Mouse (Mus musculus): ENCODE measurements around the gene Slc35c1. TPM values are rescaled to one million over a fixed set of nuclear protein-coding genes. Genes with fewer than 3 reads are reported as not detected.
A peak's percentile ranks its signal among the peaks of the same experiment; 100 is the strongest.
"Not testable (repeated sequence)": the region's sequence is repeated elsewhere in the genome, so short reads cannot be mapped to it uniquely, and the experiment has no call there.

The Slc35c1 gene
- total RNA-seq (2021) = 10 to 100 TPM; 13.3 to 14.5 TPM

DNA sequence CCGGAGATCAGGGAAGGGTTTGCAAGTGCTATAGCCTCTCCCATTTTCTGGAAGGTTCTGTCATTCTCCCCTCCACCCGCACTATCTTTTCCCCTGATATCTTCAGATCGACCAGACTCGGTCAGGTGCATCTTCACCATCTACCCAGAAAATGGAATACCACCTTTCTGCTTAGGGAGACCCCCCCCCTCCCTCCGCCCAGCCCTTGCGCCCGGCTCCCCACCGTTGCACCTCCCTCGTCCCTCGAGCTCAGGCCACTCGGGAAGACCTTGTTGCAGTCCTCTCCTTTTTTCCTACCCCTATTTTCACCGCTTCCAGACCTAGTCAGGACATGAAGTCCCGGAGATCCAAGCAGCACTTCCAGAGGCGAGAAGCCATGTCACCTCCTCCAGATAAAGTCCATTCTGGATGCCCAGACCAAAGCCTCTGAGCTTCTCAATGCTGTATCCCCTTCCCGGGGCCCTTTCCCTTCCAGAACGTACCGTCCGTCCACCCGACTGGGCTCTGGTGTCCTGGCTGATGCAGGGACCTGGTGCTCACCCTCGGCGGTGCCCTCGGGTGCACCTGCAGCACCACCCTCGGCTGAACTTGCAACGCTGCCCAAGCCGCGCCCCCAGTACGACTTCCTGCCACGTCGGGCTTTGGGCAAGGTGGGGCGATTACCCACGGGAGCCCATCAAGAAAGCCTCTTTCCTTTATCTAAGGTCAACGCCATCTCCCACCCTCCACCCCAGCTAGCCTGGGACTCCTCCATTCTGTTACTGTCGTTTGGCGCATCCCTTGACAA lies at the start of gene Slc35c1:
Gene Slc35c1, minus strand, starts transcription at position 618 of the 787 bp plus-strand sequence.
- no peak for DNase-seq

DNA sequence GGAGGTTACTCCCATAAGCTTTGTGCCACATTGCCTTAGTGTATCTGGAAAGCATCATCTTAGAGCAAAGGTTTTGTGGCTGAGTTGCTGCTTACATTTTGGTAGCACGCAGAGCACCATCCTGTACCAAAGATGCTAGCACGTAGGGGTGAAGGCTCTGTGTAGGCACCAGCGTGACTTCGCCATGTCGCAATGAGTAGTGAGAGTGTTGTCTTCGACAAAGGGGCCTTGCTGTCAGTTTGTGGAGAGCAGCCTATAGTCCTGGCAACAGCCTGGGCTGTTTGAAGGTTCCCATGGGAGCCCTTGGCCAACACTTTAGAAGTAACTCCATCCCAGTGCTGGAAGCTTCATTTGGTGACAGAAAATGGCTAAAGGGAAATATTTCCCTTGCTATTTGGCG lies 45.0 kb upstream of the Slc35c1 start:
- no peak for DNase-seq

DNA sequence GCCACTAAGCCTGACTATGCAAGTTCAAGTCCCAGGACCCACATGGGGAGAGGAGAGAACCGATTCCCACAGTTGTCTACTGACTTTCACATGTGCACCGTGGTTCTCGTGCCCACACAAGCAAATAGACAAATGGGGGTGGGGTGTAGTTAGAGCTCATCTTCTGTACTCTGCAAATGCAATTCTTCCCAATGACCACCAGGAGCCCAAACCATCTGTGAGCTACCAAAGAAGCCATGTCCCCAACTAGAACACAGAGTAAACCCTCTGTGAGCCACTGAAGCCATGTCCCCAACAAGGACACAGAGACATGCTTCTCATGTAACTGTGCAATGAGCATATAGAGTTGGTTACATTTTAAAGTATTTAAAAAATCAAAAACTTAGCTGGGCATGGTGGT lies 43.1 kb upstream of the Slc35c1 start:
- DNase-seq = no peak

DNA sequence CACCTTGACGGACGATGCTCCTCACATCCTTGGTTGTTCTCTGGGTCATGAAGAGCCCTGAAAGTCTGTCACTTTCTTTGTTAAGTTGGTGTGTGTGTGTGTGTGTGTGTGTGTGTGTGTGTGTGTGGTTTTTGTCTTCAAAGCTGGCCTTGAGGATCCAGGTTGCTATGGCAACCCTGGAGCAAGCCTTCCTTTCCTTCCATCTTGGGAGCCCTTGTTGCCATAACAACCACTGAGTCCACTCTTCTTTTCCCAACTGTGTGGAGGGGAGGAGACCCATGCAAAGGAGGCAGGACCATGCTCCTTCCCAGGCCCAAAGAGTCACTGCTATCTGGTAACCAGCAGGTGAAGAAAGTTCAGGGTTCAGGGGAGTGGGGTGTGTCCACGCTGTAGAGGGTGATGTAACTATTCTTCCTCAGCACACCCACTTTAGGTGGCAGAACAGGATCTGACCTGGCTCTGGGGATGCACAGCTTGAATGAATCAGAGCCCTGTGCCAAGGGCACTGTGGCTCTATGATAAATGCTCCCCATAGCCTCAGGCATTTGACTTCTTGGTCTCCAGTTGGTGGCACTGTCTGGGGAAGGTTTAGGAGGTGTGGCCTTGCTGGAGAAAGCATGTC lies 39.5 kb upstream of the Slc35c1 start:
- no peak for DNase-seq

DNA sequence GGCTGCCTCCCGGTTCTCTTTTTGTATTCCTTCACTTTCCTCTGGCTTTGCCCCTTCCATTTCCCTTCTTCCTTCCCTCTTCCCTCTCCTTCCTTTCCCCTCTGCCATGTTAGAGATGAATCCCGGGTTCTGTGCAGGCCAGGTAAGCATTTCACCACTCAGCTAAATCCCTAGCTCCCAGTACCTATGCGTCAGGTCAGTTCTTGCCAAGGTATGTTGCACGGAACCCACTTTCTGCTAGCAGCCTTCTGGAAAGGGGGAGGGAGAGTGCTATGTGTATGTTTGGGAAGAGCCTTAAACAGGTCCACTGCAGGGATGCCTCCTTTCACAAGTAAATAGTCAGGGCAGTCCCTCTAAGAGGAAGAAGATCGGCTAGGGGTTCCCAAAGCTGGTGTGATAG lies 36.8 kb upstream of the Slc35c1 start:
- DNase-seq = no peak

DNA sequence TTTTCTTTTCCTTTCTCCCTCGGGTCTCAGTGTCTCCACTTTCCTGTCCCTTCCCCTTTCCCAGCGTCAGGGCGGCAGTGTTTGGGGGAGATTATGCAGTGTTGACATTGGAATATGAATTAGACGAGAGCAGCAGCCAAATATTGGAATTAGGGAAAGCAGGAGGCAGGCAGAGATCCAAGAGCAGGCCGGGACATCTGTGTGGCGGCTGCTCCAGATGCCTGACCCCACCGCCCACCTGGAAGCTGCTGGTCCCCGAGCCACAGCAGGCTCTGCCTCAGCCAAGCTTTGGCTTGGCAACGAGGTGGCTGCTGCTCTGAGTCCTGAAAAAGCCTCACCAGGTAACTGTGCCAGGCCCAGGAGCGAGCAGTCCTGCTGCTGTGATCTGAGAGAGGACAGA lies 36.3 kb upstream of the Slc35c1 start:
- no peak for DNase-seq

DNA sequence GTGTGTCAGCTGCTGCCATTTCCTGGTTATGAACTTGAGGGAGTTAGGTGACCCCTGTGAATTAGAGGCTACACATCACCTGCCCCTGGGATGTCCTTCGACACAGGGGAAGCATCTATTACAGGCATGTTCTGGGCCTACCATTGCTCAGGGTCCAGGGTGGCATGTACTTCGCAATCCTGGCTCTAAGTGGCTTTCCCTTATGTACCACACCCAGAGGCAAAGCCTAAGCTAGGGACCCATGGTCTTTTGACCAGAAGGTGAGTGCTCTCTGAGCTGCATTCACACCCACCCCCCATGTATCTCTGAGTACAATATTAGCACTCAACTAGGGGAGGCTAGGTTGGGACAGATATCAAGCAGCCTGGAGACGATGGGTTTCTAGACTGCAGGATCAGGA lies 34.6 kb upstream of the Slc35c1 start:
- no peak for DNase-seq

DNA sequence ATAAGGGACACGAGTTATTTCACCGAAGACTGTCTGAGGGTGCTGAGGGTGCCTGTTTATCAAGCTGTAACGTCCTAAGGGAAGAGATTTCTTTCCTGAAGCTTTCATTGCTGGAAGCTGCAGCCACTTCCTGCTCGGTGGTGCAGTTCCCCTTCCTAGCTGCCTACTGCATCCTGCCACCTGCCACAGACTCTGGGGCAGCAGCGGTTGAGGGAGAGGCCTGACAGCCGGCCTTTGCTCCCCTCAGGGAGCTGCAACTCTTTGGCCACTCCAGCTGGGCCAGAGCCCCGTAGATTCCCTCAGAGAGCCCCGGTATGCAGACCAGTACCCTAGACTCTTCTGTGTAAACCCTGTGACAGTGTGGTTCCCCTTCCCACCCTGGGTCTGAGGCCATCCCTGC lies 34.1 kb upstream of the Slc35c1 start:
- DNase-seq = no peak

DNA sequence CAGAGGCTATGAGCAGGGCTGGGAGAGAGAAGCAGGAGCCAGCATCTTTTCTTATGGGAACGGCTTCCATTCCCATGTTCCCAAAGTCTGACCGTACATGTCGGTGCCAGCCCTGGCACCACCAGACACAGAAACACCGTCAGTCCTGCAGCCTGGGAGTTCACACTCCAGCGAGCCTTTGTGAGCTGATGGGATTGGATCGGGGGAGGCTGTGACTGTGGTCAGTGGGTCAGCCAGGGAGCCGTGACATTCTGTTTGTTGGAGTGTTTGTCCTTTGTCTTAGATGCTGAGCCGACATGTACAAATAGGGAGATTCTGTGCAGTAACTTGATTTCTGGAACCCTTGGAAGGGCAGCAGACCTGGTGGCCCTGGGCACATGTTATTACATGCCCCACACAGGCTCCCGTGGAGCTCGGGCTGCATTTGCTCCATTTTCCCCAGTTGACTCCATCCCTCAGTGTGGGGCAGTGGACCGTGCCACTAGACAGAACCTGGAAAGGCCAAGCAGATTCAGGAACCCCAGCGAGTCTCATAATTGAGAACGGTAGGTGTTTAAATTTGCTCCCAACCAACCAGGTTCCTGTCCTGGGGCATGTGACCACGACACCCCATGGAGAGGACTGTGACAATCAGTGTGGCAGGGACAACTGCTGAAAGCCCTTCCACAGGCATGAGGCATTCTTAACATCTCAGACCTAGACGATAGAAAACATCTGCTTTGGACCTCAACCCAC lies 33.5 kb upstream of the Slc35c1 start:
- no peak for DNase-seq

DNA sequence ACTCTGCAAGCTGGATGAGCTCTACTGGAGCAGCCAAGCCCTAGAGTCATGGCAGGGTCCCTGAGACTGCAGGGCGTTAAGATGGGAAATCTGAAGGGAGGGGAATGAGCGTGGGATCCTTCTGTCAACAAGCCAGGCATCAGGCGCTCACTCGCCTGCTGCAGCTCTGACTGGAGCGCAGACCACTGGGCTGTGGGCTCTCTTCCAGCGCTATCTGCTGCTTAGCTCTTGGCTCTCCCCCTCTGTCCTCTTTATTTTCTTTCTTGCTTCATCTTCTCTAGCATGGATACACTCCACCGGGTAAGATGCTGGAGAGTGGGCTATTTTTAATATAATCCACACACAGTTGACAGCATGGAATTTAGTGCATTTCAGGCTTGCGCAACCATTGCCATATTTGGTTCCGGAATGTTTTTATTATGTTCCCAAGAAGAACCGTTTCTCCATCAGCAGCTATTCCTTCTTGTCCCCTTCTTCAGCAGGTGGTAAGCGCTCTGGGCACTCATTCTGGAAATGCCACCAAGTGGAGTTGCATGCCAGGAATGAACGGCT lies 31.7 kb upstream of the Slc35c1 start:
- DNase-seq = peak in 1 of 2 experiments; percentile 41

DNA sequence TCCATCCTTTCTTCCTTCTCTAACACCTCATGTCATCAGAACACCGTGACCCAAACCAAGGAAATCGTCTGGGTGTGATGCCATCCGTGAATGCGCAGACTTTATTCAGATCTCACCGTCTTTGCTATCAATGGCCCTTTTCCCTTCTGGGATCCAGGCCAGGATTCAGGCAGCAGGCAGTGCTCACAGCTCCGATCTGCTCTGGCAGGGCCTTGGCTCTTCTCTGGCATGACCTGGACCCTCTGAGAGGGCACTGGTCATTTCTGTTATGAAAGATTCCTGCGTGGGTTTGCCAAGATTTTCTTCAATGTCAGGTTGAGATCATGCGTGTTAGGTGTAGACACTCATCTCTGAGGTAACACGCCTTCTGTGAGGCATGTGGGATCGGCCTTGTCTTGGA lies 30.2 kb upstream of the Slc35c1 start:
- no peak for DNase-seq

DNA sequence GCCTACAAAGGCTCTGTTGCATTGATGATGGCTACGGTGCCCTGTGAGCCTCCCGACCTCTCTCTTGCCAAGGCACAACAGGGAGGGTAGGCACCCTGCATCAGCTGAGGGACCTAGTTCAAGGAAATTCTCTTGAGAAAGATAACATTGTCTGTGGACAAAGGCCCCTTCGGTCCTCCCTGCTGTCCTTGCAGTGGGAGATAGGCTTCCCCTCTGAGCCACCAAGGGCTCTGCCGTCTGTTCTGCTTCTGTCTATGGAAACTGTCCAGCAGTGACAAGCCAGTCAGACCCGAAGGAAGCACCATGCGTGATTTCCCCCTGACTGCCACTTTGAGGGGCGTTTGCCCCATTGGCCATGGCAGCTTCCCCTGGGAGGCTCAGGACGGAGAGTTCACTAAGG lies 27.5 kb upstream of the Slc35c1 start:
- no peak for DNase-seq

DNA sequence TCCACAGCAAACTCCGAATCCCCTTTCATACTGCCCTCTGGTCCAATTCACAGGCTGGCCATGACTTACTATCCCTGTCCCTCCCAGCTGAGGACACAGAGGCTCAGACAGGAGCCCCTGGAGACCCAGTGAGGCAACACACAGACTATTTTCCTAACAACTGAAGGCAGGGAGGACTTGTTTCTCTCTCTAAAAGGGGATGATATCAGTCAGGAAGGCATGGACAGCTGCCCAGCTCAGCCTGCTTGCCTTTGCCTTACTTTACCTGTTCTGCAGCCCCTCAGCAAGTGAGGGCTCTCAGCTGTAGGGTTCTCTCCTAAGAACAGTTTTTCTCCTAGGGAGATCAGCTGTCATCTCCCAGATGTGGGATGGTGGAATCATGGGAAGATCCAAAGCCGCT lies 26.6 kb upstream of the Slc35c1 start:
- no peak for DNase-seq

DNA sequence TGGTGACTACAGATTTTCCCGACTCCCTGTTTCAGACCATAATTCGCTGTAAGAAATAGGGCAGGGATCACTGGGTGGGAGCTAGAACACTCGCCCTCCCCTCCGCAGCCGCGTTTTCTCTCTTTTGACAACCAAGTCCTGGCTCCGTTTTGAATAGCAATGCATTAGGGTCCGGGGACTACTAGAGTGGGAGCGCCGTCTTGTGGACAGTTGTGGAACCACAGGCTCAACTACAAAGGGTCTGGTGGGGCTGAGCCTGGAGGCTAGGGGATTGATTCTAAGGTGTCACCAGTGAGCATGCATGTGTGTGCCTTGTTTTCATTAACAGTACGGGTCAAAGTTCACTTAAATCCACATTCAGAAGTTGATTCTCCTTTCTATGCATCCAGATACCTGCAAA lies 26.1 kb upstream of the Slc35c1 start:
- peak; percentile 80 for DNase-seq

DNA sequence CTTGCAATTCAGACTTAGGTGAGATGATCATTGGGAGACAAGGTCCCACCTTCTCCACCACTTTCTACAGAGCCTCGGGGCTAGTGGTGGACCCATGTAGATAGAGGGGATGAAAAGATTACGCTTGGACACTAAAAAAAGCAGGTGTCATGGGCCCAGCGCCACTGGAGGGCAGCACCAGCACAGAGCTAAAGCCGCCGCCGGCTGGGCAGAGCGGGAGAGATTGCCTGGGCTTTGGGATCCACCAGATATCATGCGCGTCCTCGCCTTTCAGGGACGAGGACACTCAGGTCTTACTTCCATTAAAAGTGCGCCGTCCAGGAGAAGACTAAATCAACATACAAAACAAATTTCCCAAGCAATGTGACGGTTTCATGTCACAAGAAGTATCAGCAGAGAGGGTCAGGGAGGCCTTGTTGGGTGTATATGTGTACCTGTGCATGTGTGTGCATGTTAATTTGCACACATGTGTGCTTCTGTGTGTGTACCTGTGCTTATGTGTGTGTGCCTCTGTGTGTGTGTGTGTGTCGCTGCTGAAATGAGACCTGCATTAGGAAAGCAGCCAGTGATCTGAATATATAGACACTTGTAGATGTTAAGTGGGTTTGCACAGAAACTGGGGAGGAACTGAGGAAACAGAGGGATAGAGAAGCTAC lies 25.4 kb upstream of the Slc35c1 start:
- peak; percentile 77 to 81 for DNase-seq

DNA sequence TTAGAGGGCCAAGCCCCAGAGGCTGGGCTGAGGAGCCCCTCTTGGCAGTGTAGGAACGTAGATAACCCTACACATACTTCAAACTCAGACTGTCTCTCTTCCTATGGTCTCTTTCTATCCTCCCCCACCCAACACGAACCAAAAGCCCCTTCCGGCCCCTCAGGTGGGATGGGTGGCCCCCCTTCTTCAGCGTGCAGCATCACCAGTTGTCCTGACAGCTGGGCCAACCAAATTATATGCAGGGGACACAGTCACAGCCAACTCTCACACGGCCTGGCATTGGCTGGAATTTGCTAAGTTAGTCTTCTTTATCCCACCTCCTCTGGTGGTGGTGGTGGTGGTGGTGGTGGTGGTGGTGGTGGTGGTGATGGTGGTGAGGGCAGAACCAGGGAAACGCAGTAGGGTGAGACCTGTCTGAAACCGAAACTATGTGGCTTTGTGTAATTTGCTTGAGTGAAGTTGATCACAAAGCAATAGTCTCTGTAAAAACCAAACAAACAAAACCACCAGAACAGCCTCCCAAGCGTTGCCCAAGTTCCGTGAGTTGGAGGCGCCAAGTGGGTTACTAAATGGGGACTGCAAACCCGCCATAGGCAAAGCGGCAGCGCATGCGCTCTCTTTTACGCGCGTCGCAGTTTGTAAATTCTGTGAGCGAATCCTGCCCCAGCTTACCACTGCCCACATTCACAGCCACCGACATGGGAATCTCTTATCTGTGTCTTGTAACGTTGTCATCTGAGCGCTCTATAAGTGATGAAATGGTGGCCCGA lies 24.1 kb upstream of the Slc35c1 start:
- no peak for DNase-seq

DNA sequence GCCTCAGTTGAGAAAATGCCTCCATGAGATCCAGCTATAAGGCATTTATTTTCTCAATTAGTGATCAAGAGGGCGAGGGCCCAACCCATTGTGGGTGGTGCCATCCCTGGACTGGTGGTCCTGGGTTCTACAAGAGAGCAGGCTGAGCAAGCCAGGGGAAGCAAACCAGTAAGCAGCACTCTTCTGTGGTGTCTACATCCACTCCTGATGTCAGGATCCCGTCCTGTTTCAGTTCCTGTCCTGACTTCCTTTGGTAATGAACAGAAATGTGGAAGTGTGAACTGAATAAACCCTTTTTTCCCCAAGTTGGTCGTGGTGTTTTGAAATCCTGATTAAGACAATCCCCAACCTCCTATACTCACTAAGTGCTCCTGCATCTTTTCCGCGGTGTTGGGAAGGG lies 23.2 kb upstream of the Slc35c1 start:
- DNase-seq = no peak

DNA sequence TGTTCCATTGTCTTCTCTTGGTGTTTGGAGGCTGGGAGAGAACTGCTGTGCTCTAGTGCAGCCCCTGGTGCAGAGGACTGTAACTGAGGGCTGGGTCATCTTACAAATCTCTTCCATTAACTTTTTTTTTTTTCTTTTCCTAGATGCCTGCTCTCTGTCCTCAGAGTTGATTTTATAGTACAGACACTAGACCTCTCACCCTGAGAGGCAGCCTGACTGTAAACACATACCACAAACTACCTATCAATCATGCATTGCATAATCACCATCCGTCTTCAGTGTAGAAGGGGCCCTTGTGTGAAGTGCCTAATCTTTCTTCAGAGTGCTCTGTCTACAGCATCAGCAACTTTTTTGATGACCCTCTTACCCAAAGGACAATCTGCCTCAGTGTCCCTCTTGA lies 22.2 kb upstream of the Slc35c1 start:
- DNase-seq = no peak

DNA sequence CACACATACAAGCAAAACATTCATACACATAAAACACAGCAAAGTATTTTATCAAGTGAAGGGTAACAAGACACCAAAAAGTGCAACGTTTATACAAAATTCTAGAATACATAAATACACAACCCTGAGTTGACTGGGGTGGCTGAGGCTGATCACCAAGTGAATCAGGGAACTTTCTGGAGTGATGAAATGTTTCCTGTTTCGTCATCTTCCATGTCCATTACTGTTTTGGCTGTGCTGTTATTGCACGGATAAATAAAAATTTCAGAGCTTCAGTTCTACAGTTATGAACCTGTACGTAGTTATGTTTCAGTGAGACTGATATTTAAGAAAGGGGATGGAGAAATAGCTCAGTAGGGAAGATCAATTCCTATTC lies 18.0 kb upstream of the Slc35c1 start:
- DNase-seq = no peak

DNA sequence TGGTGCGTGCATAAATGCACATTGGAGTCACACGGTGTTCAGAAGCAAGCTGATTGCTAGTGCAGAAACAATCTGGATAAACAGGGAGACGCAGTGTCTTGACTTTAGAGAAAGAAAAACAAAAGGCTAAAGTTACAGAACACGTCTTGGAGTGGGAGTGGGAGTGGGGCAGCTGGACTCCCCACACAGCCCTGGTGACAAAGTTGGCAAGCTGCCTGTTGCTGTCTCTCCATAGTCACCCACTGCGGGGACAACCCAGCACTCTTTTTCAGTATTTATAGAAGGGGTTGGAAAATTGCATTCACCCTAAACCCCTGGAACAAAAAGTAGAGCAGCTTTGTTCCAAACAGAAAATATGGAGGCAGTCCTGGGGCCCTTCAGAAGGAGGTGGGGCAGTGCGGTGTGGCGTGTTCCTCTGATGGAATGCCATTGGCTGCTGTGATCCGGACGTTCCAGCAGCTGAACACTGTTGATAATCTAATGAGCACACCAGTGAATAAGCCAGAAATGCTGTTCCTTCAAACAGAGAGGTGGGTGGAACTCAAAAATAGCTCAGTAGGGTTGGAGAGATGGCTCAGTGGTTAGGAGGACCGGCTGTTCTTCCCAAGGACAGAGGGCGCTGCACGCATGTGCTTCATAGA lies 17.5 kb upstream of the Slc35c1 start:
- DNase-seq = no peak

DNA sequence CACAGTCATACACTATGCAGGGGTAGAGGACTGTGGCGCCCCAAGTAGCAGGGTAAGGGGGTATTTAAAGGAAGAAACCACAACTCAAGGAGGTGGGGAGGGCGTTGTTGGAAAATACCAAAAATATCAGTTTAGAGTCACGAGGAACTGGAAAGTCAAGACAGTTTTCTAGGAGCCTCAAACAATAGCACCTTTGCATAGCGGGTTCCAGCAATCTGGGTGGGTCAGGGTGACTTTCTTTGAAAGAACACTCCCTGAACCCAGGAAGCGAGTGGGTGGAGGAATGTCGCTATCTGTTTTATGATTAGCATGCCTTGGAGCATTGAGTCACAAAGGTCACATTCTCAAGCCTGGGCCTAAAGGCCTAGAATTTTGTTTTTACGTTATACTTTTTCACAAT lies 16.2 kb upstream of the Slc35c1 start:
- not testable (repeated sequence) for DNase-seq

DNA sequence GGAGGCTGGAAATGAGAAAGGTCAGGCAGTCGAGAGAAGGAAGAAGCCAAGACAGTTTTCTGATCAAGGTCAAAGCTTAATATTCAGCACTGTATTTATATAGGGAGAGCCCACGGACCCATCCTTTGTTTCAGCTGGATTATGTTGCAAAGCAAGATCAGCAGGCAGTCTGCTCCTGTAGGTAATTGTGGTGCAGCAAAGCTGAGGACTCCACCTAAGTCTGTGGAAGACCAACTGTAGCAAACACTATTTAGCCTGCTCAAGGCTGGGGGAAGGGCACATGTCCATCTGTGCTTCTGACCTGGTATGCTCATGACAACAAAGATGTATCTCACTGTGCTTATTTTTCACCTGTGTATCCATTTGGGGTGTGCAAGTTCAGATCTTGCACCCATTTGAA lies 15.4 kb upstream of the Slc35c1 start:
- DNase-seq = no peak
